Mouse (Mus musculus): Measurements from ENCODE around the gene Ptcra. TPM values are rescaled to one million over a fixed set of nuclear protein-coding genes. Genes with fewer than 3 reads are reported as not detected.

Ptcra gene
- total RNA-seq, 4 experiments from 2014 or later = 0.28 to 0.46 TPM; not detected in 2

GRCm38 (mm10) chr17:46725731-46726645 is 37.5 kb downstream of the Ptcra start:
- DNase-seq (ENCODE audit: low spot score in 2 of 2) = no peak

- no peak for DNase-seq (ENCODE audit: low spot score in 2 of 2)
Measured at GRCm38 (mm10) chr17:46725273-46725672, 38.2 kb downstream of the Ptcra start.

GRCm38 (mm10) chr17:46724477-46725084 is 38.9 kb downstream of the Ptcra start:
- DNase-seq (ENCODE audit: low spot score in 2 of 2) = no peak

GRCm38 (mm10) chr17:46721077-46721476 is 42.4 kb downstream of the Ptcra start:
- DNase-seq (ENCODE audit: low spot score in 2 of 2) = no peak

GRCm38 (mm10) chr17:46714756-46715481 is 48.6 kb downstream of the Ptcra start:
- no peak for DNase-seq (ENCODE audit: low spot score in 2 of 2)

- no peak for DNase-seq (ENCODE audit: low spot score in 2 of 2)
Measured at GRCm38 (mm10) chr17:46713849-46714248, 49.7 kb downstream of the Ptcra start.

GRCm38 (mm10) chr17:46712442-46712841 is 51.1 kb downstream of the Ptcra start:
- DNase-seq (ENCODE audit: low spot score in 2 of 2) = no peak

GRCm38 (mm10) chr17:46711612-46712271 is 51.8 kb downstream of the Ptcra start:
- DNase-seq (ENCODE audit: low spot score in 2 of 2) = no peak

- peak; percentile 74 to 91 for DNase-seq (ENCODE audit: low spot score in 2 of 2)
Measured at GRCm38 (mm10) chr17:46710959-46711597, 52.4 kb downstream of the Ptcra start, which contains the start of gene Pex6. Gene Pex6 (plus strand): TSS chr17:46711463.

- DNase-seq (ENCODE audit: low spot score in 2 of 2) = no peak
Measured at GRCm38 (mm10) chr17:46706375-46707089, 57.0 kb downstream of the Ptcra start.

Other genes with a start within 250 kb of the Ptcra start
- gene Cul9, start 217.3 kb downstream of the Ptcra start, total RNA-seq (2022) = 10 to 100 TPM; 62.1 to 68.2 (median 66.4) TPM
- 10 to 100 TPM; 57.3 to 61.0 (median 60.6) TPM for gene Srf, start 207.5 kb downstream of the Ptcra start, total RNA-seq (2022)
- 10 to 100 TPM; 11.2 to 12.9 (median 11.8) TPM for gene Ptk7, start 134.2 kb downstream of the Ptcra start, total RNA-seq (2022)
- 10 to 100 TPM; 20.8 to 23.4 (median 22.5) TPM for gene Klc4, start 117.7 kb downstream of the Ptcra start, total RNA-seq (2022)
- gene Mrpl2, start 117.5 kb downstream of the Ptcra start, total RNA-seq (2022) = 10 to 100 TPM; 54.2 to 66.0 (median 59.1) TPM
- 10 to 100 TPM; 28.0 to 33.6 (median 32.5) TPM for gene Cul7, start 113.4 kb downstream of the Ptcra start, total RNA-seq (2022)
- gene Rrp36, start 89.4 kb downstream of the Ptcra start, total RNA-seq (2022) = 10 to 100 TPM; 16.6 to 19.3 (median 17.9) TPM
- gene Mea1, start 84.9 kb downstream of the Ptcra start, total RNA-seq (2022) = 100 to 1,000 TPM; 108 to 117 (median 113) TPM
- 100 to 1,000 TPM; 175 to 193 (median 189) TPM for gene Klhdc3, start 82.8 kb downstream of the Ptcra start, total RNA-seq (2022)
- gene Ppp2r5d, start 58.6 kb downstream of the Ptcra start, total RNA-seq (2022) = 10 to 100 TPM; 90.0 to 95.9 (median 92.0) TPM
- gene Pex6, start 52.2 kb downstream of the Ptcra start, total RNA-seq (2022) = 10 to 100 TPM; 43.0 to 46.5 (median 45.4) TPM
- under 1 TPM in 3 of 4 experiments, not detected in 1; 0.43 to 0.74 (median 0.63) TPM for gene Gnmt, start 34.5 kb downstream of the Ptcra start, total RNA-seq (2022)
- 10 to 100 TPM; 66.8 to 75.9 (median 71.0) TPM for gene Cnpy3, start 11.5 kb downstream of the Ptcra start, total RNA-seq (2022)
- 1 to 10 TPM; 6.4 to 6.9 (median 6.7) TPM for gene 2310039H08Rik, start 8.9 kb upstream of the Ptcra start, total RNA-seq (2022)
- 10 to 100 TPM; 39.0 to 54.3 (median 41.4) TPM for gene Rpl7l1, start 19.0 kb upstream of the Ptcra start, total RNA-seq (2022)
- gene Bicral, start 94.8 kb upstream of the Ptcra start, total RNA-seq (2022) = 10 to 100 TPM; 54.4 to 63.1 (median 59.4) TPM
- 10 to 100 TPM; 26.1 to 38.4 (median 32.5) TPM for gene Tbcc, start 127.0 kb upstream of the Ptcra start, total RNA-seq (2022)
- gene Prph2, start 146.7 kb upstream of the Ptcra start, total RNA-seq (2022) = under 1 TPM in 1 of 4 experiments, not detected in 3; 0.13 TPM
- 10 to 100 TPM; 52.1 to 58.3 (median 57.0) TPM for gene Ubr2, start 246.8 kb upstream of the Ptcra start, total RNA-seq (2022)

All from left cerebral cortex, adult 8-10 months (tissue).